Comparison of ENCODE assay signal across 31 mouse cellular contexts in the genomic region with DNA sequence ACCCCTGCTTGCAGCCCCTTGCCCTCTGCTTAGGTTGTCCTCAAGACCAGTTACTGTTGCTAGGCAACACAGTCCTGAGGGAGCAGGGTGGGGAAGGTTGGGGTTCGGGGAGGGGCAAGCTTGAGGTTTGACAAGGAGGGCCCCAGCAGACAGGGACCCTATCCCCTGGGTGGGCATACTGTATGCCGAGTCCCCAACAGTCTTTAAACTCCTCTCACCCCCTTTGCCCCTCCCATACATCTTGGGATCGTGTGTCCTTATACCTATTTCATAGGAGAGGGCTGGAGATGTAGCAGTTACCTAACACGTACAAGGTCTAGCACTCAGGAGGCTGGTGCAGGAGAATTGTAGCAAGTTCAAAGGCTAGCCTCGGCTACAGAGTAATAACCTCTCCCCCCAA. TPM values are rescaled to one million over a fixed set of nuclear protein-coding genes. Genes with fewer than 3 reads are reported as not detected.
"Had no signal": no experiment of that assay in that cellular context is flagged by ENCODE, and none has a peak within 500 bp of the region (broad histone marks: within the 10 kb centered on the region; RNA-seq: fewer than 3 reads in every experiment).

No protein-coding gene starts in this region.

- H3K4me1 ChIP-seq: liver, embryonic 13.5 days had no signal

- H3K36me3 ChIP-seq: limb, embryonic 10.5 days; limb, embryonic 12.5 days; limb, embryonic 13.5 days; limb, embryonic 15.5 days; liver, embryonic 12.5 days; liver, embryonic 13.5 days; liver, embryonic 15.5 days; lung, embryonic 15.5 days; midbrain, embryonic 10.5 days; midbrain, embryonic 12.5 days; midbrain, embryonic 13.5 days; midbrain, embryonic 15.5 days had no signal

- ATAC-seq: liver, embryonic 12.5 days; liver, postnatal 0 days; lung, postnatal 0 days; midbrain, embryonic 13.5 days; midbrain, embryonic 15.5 days; midbrain, embryonic 16.5 days had no signal

- H3K4me3 ChIP-seq: limb, embryonic 10.5 days; limb, embryonic 12.5 days; limb, embryonic 13.5 days; limb, embryonic 15.5 days; liver, embryonic 12.5 days; liver, embryonic 13.5 days; liver, embryonic 15.5 days; lung, embryonic 15.5 days; megakaryocyte, embryonic 14.5 days; midbrain, embryonic 10.5 days; midbrain, embryonic 12.5 days; midbrain, embryonic 13.5 days; midbrain, embryonic 15.5 days; myocyte had no signal

- H3K27ac ChIP-seq: limb, embryonic 10.5 days; limb, embryonic 12.5 days; limb, embryonic 13.5 days; limb, embryonic 15.5 days; liver, embryonic 12.5 days; liver, embryonic 13.5 days; liver, embryonic 14.5 days; liver, embryonic 15.5 days; macrophage; midbrain, embryonic 10.5 days; midbrain, embryonic 12.5 days; midbrain, embryonic 13.5 days; midbrain, embryonic 15.5 days had no signal

- H3K9me3 ChIP-seq: limb, embryonic 10.5 days; limb, embryonic 12.5 days; limb, embryonic 13.5 days; limb, embryonic 15.5 days; liver, embryonic 12.5 days; liver, embryonic 13.5 days; liver, embryonic 15.5 days; lung, embryonic 15.5 days; megakaryocyte, embryonic 14.5 days; midbrain, embryonic 10.5 days; midbrain, embryonic 12.5 days; midbrain, embryonic 13.5 days; midbrain, embryonic 15.5 days had no signal

- H3K27me3 ChIP-seq: limb, embryonic 12.5 days; limb, embryonic 13.5 days; limb, embryonic 15.5 days; liver, embryonic 12.5 days; liver, embryonic 13.5 days; liver, embryonic 15.5 days; lung, embryonic 15.5 days; midbrain, embryonic 13.5 days; midbrain, embryonic 15.5 days had no signal

- H3K9ac ChIP-seq: limb, embryonic 12.5 days; limb, embryonic 13.5 days; limb, embryonic 15.5 days; liver, embryonic 12.5 days; liver, embryonic 13.5 days; liver, embryonic 14.5 days; liver, embryonic 15.5 days; liver, postnatal 0 days; lung, embryonic 14.5 days; lung, embryonic 15.5 days; midbrain, embryonic 12.5 days; midbrain, embryonic 13.5 days; midbrain, embryonic 15.5 days had no signal

- H3K4me2 ChIP-seq: limb, embryonic 12.5 days; limb, embryonic 13.5 days; limb, embryonic 15.5 days; liver, embryonic 11.5 days; liver, embryonic 12.5 days; liver, embryonic 13.5 days; liver, embryonic 15.5 days; lung, embryonic 14.5 days; lung, embryonic 15.5 days; midbrain, embryonic 11.5 days; midbrain, embryonic 12.5 days; midbrain, embryonic 13.5 days; midbrain, embryonic 15.5 days had no signal

- DNase-seq: left cerebral cortex, postnatal 4 days; liver; liver, embryonic 13.5 days; liver, postnatal 0 days; lung, adult 18-20 months; lung, adult 2 months; lung, embryonic 14.5 days; lung, postnatal 10 days; lung, postnatal 14 days; lung, postnatal 36 days; lung, postnatal 4 days; midbrain, embryonic 14.5 days had no signal

RNA-seq across cellular contexts. Expression of a gene that starts 35.6 kb away (rescaled TPM):
- polyA plus RNA-seq: midbrain, embryonic 11.5 days had no signal
